Mouse (Mus musculus): ENCODE results near the gene Dnah12. TPM values are rescaled to one million over a fixed set of nuclear protein-coding genes. Genes with fewer than 3 reads are reported as not detected.
"Not testable (repeated sequence)": the region's sequence is repeated elsewhere in the genome, so short reads cannot be mapped to it uniquely, and the experiment has no call there.

Dnah12 gene
- polyA plus RNA-seq, 2 experiments: 0.14 to 0.15 TPM

DNA sequence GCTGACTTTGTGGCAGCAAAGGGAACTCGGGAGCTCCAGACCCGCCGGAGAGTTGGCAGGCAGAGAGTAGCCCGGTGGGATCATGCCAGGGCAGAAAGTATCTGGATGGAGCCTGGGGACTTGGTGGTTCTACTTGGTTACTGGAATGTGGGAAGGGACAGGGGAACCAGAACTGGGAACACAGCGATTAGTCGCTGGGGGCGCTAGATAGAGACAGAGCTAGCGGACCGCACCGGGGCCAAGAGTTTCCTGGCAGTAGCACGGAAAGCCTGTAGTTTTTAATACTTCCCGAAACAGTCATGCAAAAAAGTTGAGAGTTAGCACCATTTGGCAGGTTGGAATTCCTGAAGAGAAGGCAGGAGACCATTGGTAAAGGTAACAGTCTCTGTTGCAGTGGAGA, 17.7 kb upstream of the Dnah12 start:
- Histone ChIP-seq H3K36me3 (ENCODE audit: control insufficient read depth, insufficient read depth, low read length) (no peaks in the 10 kb centered on the region), H3K9me3 (ENCODE audit: control insufficient read depth, low read length) (no peaks in the 10 kb centered on the region), H3K4me2 (replicated peaks; ENCODE audit: low read depth, low read length, severe bottlenecking) (no peak overlapping the region), H3K9ac (ENCODE audit: low read depth, low read length, severe bottlenecking) (no peak overlapping the region), H3K27ac (replicated peaks; ENCODE audit: low read depth, low read length) (no peak overlapping the region), H3K4me3 (replicated peaks; ENCODE audit: low read length) (no peak overlapping the region), H3K4me1 (ENCODE audit: control insufficient read depth, insufficient read depth, low read length) (peaks cover 3% of the 10 kb centered on the region; the same call in 1 of the 2 replicates), H3K27me3 (ENCODE audit: control insufficient read depth, insufficient read depth, low read length) (no peaks in the 10 kb centered on the region)
- no peak for ATAC-seq (ENCODE audit: low FRiP score, low read depth)
- DNase-seq (ENCODE audit: low spot score): peak; percentile 27
- TF ChIP-seq POLR2A (IDR thresholded peaks at IDR 0.05; ENCODE audit: borderline replicate concordance, extremely low read depth, insufficient read depth, insufficient read length): no peak
- 20% methylated on average over 12 of the region's 12 CpGs for WGBS

- no peak overlapping the region for H3K4me3 ChIP-seq (replicated peaks; ENCODE audit: low read length)
- no peak for ATAC-seq (ENCODE audit: low FRiP score, low read depth)
- no peaks in the 10 kb centered on the region for H3K9me3 ChIP-seq (ENCODE audit: control insufficient read depth, low read length)
- no peaks in the 10 kb centered on the region for H3K36me3 ChIP-seq (ENCODE audit: control insufficient read depth, insufficient read depth, low read length)
- DNase-seq (ENCODE audit: low spot score): no peak
- no peak for TF ChIP-seq POLR2A (IDR thresholded peaks at IDR 0.05; ENCODE audit: borderline replicate concordance, extremely low read depth, insufficient read depth, insufficient read length)
- H3K27me3 ChIP-seq (ENCODE audit: control insufficient read depth, insufficient read depth, low read length): no peaks in the 10 kb centered on the region
- no peak overlapping the region for H3K4me2 ChIP-seq (replicated peaks; ENCODE audit: low read depth, low read length, severe bottlenecking)
- H3K4me1 ChIP-seq (ENCODE audit: control insufficient read depth, insufficient read depth, low read length): no peaks in the 10 kb centered on the region
- 76% methylated on average over 5 of the region's 5 CpGs for WGBS
- no peak overlapping the region for H3K9ac ChIP-seq (ENCODE audit: low read depth, low read length, severe bottlenecking)
- H3K27ac ChIP-seq (replicated peaks; ENCODE audit: low read depth, low read length): no peak overlapping the region
Measured at GRCm38 (mm10) chr14:26675791-26676190, 17.3 kb upstream of the Dnah12 start.

DNA sequence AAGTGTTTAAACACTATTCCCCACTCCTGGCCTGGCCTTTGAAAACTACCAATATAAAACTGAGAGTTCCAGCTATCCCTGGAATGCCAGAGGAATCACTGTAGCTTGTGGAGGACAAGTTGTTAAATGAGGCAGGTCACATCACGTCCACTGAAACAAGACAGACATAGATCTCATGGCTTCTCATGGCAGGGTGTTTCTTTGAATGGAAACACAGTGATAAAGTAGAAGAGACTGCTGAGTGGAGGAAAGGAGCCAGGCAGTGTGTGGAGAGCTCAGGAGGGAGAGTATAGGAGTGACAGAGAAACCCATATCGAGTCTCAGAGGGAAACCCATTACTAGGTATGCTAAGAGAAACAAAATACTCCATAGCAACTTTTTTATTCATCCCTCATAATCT, 2.3 kb upstream of the Dnah12 start:
- DNase-seq (ENCODE audit: low spot score) (no peak), ATAC-seq (ENCODE audit: low FRiP score, low read depth) (no peak)
- 47% methylated on average over 2 of the region's 2 CpGs for WGBS
- Histone ChIP-seq H3K4me1 (ENCODE audit: control insufficient read depth, insufficient read depth, low read length) (no peaks in the 10 kb centered on the region), H3K27ac (replicated peaks; ENCODE audit: low read depth, low read length) (no peak overlapping the region), H3K9me3 (ENCODE audit: control insufficient read depth, low read length) (no peaks in the 10 kb centered on the region), H3K4me2 (replicated peaks; ENCODE audit: low read depth, low read length, severe bottlenecking) (no peak overlapping the region), H3K36me3 (ENCODE audit: control insufficient read depth, insufficient read depth, low read length) (no peaks in the 10 kb centered on the region), H3K4me3 (replicated peaks; ENCODE audit: low read length) (no peak overlapping the region), H3K27me3 (ENCODE audit: control insufficient read depth, insufficient read depth, low read length) (no peaks in the 10 kb centered on the region), H3K9ac (ENCODE audit: low read depth, low read length, severe bottlenecking) (no peak overlapping the region)
- TF ChIP-seq POLR2A (IDR thresholded peaks at IDR 0.05; ENCODE audit: borderline replicate concordance, extremely low read depth, insufficient read depth, insufficient read length): no peak

- no peaks in the 10 kb centered on the region for H3K4me1 ChIP-seq (ENCODE audit: control insufficient read depth, insufficient read depth, low read length)
- WGBS: 53% methylated on average over 2 of the region's 2 CpGs
- ATAC-seq (ENCODE audit: low FRiP score, low read depth) (no peak), DNase-seq (ENCODE audit: low spot score) (no peak)
- H3K36me3 ChIP-seq (ENCODE audit: control insufficient read depth, insufficient read depth, low read length): no peaks in the 10 kb centered on the region
- H3K9ac ChIP-seq (ENCODE audit: low read depth, low read length, severe bottlenecking): no peak overlapping the region
- H3K9me3 ChIP-seq (ENCODE audit: control insufficient read depth, low read length): no peaks in the 10 kb centered on the region
- H3K27me3 ChIP-seq (ENCODE audit: control insufficient read depth, insufficient read depth, low read length): no peaks in the 10 kb centered on the region
- H3K4me2 ChIP-seq (replicated peaks; ENCODE audit: low read depth, low read length, severe bottlenecking): no peak overlapping the region
- H3K27ac ChIP-seq (replicated peaks; ENCODE audit: low read depth, low read length): no peak overlapping the region
- TF ChIP-seq POLR2A (IDR thresholded peaks at IDR 0.05; ENCODE audit: borderline replicate concordance, extremely low read depth, insufficient read depth, insufficient read length): no peak
- H3K4me3 ChIP-seq (replicated peaks; ENCODE audit: low read length): no peak overlapping the region
Measured at GRCm38 (mm10) chr14:26691363-26691762, 1.7 kb upstream of the Dnah12 start.

- Histone ChIP-seq H3K4me3 (replicated peaks; ENCODE audit: low read length) (no peak overlapping the region), H3K27me3 (ENCODE audit: control insufficient read depth, insufficient read depth, low read length) (no peaks in the 10 kb centered on the region), H3K9me3 (ENCODE audit: control insufficient read depth, low read length) (no peaks in the 10 kb centered on the region), H3K4me1 (ENCODE audit: control insufficient read depth, insufficient read depth, low read length) (no peaks in the 10 kb centered on the region), H3K9ac (ENCODE audit: low read depth, low read length, severe bottlenecking) (no peak overlapping the region), H3K27ac (replicated peaks; ENCODE audit: low read depth, low read length) (no peak overlapping the region), H3K4me2 (replicated peaks; ENCODE audit: low read depth, low read length, severe bottlenecking) (no peak overlapping the region), H3K36me3 (ENCODE audit: control insufficient read depth, insufficient read depth, low read length) (no peaks in the 10 kb centered on the region)
- no peak for DNase-seq (ENCODE audit: low spot score)
- no peak for TF ChIP-seq POLR2A (IDR thresholded peaks at IDR 0.05; ENCODE audit: borderline replicate concordance, extremely low read depth, insufficient read depth, insufficient read length)
- ATAC-seq (ENCODE audit: low FRiP score, low read depth): no peak
Measured at GRCm38 (mm10) chr14:26697912-26698311, 4.8 kb downstream of the Dnah12 start.

DNA sequence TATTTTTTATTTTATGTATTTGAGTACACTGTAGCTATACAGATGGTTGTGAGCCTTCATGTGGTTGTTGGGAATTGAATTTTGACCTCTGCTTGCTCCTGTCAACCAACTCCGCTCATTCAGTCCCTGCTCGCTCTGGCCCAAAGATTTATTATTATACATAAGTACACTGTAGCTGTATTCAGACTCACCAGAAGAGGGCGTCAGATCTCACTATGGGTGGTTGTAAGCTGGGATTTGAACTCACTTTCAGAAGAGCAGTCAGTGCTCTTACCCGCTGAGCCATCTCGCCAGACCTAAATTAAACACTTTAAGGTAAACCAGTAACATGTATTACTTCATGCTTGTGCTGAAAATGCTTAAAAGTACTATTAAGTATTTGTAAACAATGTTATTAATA, 12.2 kb downstream of the Dnah12 start:
- ATAC-seq (ENCODE audit: low FRiP score, low read depth); H3K9me3 ChIP-seq (ENCODE audit: control insufficient read depth, low read length); DNase-seq (ENCODE audit: low spot score); H3K9ac ChIP-seq (ENCODE audit: low read depth, low read length, severe bottlenecking); H3K27ac ChIP-seq (replicated peaks; ENCODE audit: low read depth, low read length); H3K4me3 ChIP-seq (replicated peaks; ENCODE audit: low read length); H3K4me1 ChIP-seq (ENCODE audit: control insufficient read depth, insufficient read depth, low read length); H3K27me3 ChIP-seq (ENCODE audit: control insufficient read depth, insufficient read depth, low read length); H3K36me3 ChIP-seq (ENCODE audit: control insufficient read depth, insufficient read depth, low read length); H3K4me2 ChIP-seq (replicated peaks; ENCODE audit: low read depth, low read length, severe bottlenecking): not testable (repeated sequence)
- WGBS: 82% methylated on average over 5 of the region's 5 CpGs

- DNase-seq (ENCODE audit: low spot score); H3K4me3 ChIP-seq (replicated peaks; ENCODE audit: low read length); H3K27ac ChIP-seq (replicated peaks; ENCODE audit: low read depth, low read length); H3K4me2 ChIP-seq (replicated peaks; ENCODE audit: low read depth, low read length, severe bottlenecking); H3K27me3 ChIP-seq (ENCODE audit: control insufficient read depth, insufficient read depth, low read length); ATAC-seq (ENCODE audit: low FRiP score, low read depth); H3K36me3 ChIP-seq (ENCODE audit: control insufficient read depth, insufficient read depth, low read length); H3K4me1 ChIP-seq (ENCODE audit: control insufficient read depth, insufficient read depth, low read length); H3K9me3 ChIP-seq (ENCODE audit: control insufficient read depth, low read length); H3K9ac ChIP-seq (ENCODE audit: low read depth, low read length, severe bottlenecking): not testable (repeated sequence)
- 47% methylated on average over 2 of the region's 2 CpGs for WGBS
Measured at GRCm38 (mm10) chr14:26719696-26720095, 26.6 kb downstream of the Dnah12 start.

All from limb, embryonic 14.5 days (tissue).